Comparison of ENCODE assay signal across 8 mouse cellular contexts in the genomic region with DNA sequence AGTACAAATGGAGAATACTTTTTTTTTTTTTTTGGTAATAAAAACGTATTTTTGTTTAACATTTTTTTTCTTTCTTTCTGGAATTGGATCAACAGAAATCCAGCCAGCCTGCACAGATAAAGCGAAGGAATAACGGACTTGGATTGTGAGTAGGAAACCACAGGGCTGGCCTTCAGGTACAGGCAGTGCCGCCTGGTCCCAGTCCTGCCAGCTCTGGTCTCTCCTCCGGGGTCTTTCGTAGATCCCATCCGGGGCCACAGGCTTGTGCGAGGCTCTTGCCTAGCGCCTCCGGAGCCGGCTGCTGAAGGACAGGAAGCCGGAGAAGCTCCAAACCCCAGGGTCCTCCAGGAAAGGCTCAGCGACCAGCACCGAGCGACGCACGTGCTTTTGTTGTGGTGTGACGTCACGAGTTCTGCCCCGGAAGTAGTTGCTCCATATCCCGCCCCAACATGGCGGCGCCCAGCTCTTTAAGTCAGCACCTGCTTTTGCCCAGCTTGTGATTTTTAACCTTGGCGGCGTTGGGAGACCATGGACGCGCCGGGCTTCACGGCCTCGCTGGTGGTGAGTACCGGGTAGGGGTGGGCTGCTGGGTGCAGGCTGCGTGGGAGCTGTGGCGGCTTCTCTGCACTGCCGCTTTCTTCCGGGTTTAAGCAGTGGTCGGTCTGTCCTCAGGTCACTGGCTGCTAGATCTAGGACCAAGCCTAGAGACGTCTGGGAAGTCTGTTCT. TPM values are rescaled to one million over a fixed set of nuclear protein-coding genes. Genes with fewer than 3 reads are reported as not detected.
DNase-seq lines count a peak whose midpoint lies in the region; ATAC-seq lines count a peak whose summit lies in the region.

A gene (plus strand): TSS at position 435 of the 727 bp plus-strand sequence.

- peak; percentile 100 for ATAC-seq in inflammation-experienced regulatory T-cells, adult 6 months
- ATAC-seq in megakaryocyte-erythroid progenitor cell, adult 5-6 weeks (replicated peaks; ENCODE audit: low FRiP score, low TSS enrichment, poor library complexity, severe bottlenecking) = peak; percentile 98

- DNase-seq in adipocyte (ENCODE audit: low spot score) = peak; percentile 95
- peak; percentile 97 for DNase-seq in embryo, embryonic 10 days (ENCODE audit: low spot score)
- DNase-seq in gastrocnemius, postnatal 14 days = peak; percentile 84
- DNase-seq in left cerebral cortex, postnatal 10 days (ENCODE audit: extremely low spot score in 1 of 2, low spot score in 2 of 2) = peak; percentile 87 to 91
- peak; percentile 89 for DNase-seq in right cerebral cortex, postnatal 25 days
- peak; percentile 79 to 89 for DNase-seq in urinary bladder, postnatal 4 days (ENCODE audit: low spot score in 2 of 2)

- intact Hi-C loops in gastrocnemius, postnatal 14 days (cut with DNase I; ENCODE audit: low total_unique reads) = no loop called here
- intact Hi-C loops in left cerebral cortex, postnatal 10 days (cut with DNase I) = no loop called here

RNA-seq across cellular contexts. Expression of the gene that starts here (rescaled TPM):
- total RNA-seq in gastrocnemius, postnatal 14 days (2021) = 1 to 10 TPM; 8.5 to 9.2 TPM
- 1 to 10 TPM; 3.5 to 6.0 (median 4.4) TPM for polyA plus RNA-seq in inflammation-experienced regulatory T-cells, adult 6 months (2017; shearing (Covaris generic))
- 10 to 100 TPM; 11.6 to 14.1 TPM for total RNA-seq in left cerebral cortex, postnatal 10 days (2021)
- 9.9 TPM in 2 replicates for total RNA-seq in megakaryocyte-erythroid progenitor cell, adult 5-6 weeks (2014; fragmentation: Nextera tagmentation)
- total RNA-seq in megakaryocyte-erythroid progenitor cell, adult 5-6 weeks (2017) = 3.0 and 5.0 TPM in 2 replicates

Comparison
In these comparisons a context has a peak if more than half of its experiments do, and no peak if none do; other contexts are left out.
1. Peak in every context shown above with its lines: DNase-seq and ATAC-seq.